Mouse (Mus musculus) ovary, adult 10 weeks (tissue): ENCODE measurements around the gene 1600012H06Rik. TPM values are rescaled to one million over a fixed set of nuclear protein-coding genes. Genes with fewer than 3 reads are reported as not detected.

ENCODE experiments used
- polyA plus RNA-seq: library from polyadenylated mRNA; stranded (reverse); fragments of 350-450 nt; fragmentation: Illumina TruSeq; extraction: RNeasy Lipid Tissue Mini Kit (QIAGEN cat#74804); gene quantifications from one replicate; pipeline ENCODE4 v1.2.3, GENCODE M21; 2014

The 1600012H06Rik gene
- 167 TPM for polyA plus RNA-seq

GRCm38 (mm10) chr17:14943009-14943728 is at the start of gene 1600012H06Rik, which contains the start of gene Wdr27:
Gene 1600012H06Rik, plus strand, starts transcription at chr17:14943184.
Gene Wdr27, minus strand, starts transcription at chr17:14943158.

GRCm38 (mm10) chr17:14960951-14961556 is 18.1 kb downstream of the 1600012H06Rik start, which contains the start of gene Phf10:
Gene Phf10, minus strand, starts transcription at chr17:14961273.

DNA sequence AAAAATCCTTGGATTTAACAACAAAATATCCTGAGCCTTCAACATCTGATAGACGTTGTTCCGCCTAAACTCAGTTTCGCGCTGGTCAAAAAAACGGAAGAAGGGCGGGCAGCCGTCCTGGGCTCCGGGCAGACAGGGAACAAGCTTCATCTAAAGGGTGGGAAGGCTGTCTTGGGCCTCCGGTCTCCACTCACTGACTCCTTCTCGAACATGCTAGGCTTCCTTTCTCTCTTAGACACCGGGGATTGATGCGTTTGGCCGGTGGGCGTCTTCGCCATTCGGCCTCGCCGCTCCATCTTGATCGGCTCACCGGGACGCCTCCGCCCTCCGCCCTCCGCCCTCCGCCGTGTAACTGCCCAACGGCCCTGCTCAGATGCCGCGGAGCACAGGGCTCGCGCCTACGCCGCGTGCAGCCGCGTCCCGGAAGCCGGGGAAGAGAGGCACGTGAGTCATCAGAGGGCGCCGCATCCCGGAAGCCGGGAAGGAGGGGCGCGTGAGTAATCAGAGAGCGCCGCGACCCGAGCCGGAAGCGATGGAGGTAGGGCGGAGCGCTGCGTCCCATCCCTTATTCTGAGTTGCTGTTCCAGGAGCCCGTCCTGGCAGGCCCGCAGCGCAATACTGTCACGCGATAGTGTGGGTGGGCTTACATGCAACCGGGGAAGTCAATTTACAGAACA is 35.5 kb downstream of the 1600012H06Rik start, which contains the start of the genes 9030025P20Rik and Gm3417:
Gene 9030025P20Rik, plus strand, starts transcription at position 107 of the 677 bp plus-strand sequence.
Gene Gm3417, minus strand, starts transcription at position 429 of the 677 bp plus-strand sequence.

Other genes with a start within 250 kb of the 1600012H06Rik start
- gene Thbs2, start 248.9 kb upstream of the 1600012H06Rik start, polyA plus RNA-seq: 19.1 TPM
- 2.6 TPM for gene Wdr27, start within 50 bp of the 1600012H06Rik start, polyA plus RNA-seq
- 157 TPM for gene Phf10, start 18.1 kb downstream of the 1600012H06Rik start, polyA plus RNA-seq
- gene 9030025P20Rik, start 35.3 kb downstream of the 1600012H06Rik start, polyA plus RNA-seq: 2.7 TPM
- gene Gm3417, start 35.6 kb downstream of the 1600012H06Rik start, polyA plus RNA-seq: 1.9 TPM
- gene Gm3435, start 67.0 kb downstream of the 1600012H06Rik start, polyA plus RNA-seq: 1.8 TPM
- 36.2 TPM for gene Ermard, start 98.0 kb downstream of the 1600012H06Rik start, polyA plus RNA-seq
- 5.4 TPM for gene Tcte3, start 98.3 kb downstream of the 1600012H06Rik start, polyA plus RNA-seq
- 1.6 TPM for gene Gm3448, start 98.4 kb downstream of the 1600012H06Rik start, polyA plus RNA-seq